Mouse (Mus musculus) c-Kit-negative CD71-positive TER-119-positive erythroid progenitor cells, embryonic 14.5 days (primary cell): ENCODE measurements at regions not wholly inside any gene's neighbourhood (a gene's known extent, or its start where the extent isn't known, plus 50 kb on each side); places are given as distances from the start of the nearest gene placed in this dataset.
"Not testable (repeated sequence)": the region's sequence is repeated elsewhere in the genome, so short reads cannot be mapped to it uniquely, and the experiment has no call there.

Source experiments
- DNase-seq: peaks from one replicate; pipeline ENCODE4 v3.0.0-alpha.2; 2013; ENCODE audit warnings: low read depth, low spot score

DNA sequence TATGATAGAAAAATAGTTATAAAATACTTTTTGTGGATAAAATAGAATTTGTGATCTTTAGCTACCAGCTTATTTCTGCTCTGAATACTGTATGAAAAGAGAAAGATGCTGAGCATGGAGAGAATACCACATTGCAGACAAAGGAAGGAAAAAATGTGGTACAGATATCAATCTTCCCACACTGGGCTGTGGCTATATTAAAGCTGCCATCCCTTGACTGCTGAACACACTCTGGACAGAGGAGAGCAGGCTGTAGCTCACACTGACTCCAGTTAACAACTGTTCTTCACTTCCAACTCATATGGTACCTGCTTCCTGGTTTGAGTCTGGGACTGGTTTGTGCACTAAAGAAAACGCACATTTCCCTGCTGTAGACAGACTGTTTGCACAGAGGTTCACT lies 76.7 kb upstream of the Try4 start:
- no peak for DNase-seq

DNA sequence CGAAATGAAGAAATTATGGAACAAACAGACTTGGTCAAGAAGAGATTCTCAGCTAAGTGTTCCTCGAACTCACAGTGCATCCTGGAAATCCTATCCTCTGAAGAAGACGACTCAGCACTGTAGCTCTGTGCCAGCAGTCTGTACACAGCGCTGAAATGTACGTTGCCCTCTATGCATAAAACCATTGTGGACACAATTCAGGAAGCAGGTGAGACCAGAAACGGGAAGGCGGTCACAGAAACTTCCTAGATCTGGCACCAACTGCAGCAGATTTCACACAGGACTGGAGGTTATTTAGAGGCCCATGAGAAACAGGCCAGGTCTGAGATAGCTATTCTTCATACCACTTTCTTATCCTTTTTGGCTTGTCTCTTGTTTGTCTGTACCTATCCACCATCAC lies 83.7 kb upstream of the Try4 start:
- no peak for DNase-seq

GRCm38 (mm10) chr6:41215857-41216256 lies 86.2 kb upstream of the Try4 start:
- no peak for DNase-seq

DNA sequence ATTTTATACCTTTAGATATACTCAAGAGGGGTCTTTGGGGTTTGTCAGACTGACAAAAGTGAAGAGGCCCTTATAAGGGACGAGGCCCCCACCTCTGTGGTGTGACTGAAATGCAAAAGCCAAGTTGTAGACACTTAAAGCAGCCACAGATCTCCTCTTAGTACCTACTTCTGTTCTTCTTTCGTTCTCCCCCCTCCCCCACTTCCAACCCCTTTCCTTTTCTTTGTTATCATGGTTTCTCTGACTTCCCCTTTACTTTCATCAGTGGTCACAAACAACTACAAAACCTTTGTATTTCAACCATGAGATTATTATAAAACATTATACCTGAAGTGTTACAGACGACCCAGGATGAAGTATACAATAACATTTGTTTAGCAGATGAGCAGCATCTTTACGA lies 96.2 kb upstream of the Try4 start:
- DNase-seq: no peak

DNA sequence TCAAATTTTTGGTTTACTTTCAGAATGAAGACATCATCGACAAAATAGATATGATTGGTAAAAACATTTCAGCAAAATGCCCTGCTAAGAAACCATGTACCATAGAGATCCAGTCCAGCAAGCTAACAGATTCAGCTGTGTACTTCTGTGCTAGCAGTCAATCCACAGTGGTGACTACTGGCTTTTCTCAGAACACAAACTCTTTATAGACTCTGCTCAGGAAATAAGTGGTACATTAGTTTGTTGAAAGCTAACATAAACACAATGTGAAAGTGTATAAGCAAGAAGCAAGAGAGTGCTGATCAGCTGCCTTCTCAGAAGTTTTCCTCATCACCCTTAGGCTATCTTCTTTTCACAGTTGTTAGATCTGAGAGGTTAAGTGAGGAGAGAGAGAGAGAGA lies 99.2 kb upstream of the Try4 start:
- no peak for DNase-seq

GRCm38 (mm10) chr6:41202302-41202701 lies 99.8 kb upstream of the Try4 start:
- no peak for DNase-seq

DNA sequence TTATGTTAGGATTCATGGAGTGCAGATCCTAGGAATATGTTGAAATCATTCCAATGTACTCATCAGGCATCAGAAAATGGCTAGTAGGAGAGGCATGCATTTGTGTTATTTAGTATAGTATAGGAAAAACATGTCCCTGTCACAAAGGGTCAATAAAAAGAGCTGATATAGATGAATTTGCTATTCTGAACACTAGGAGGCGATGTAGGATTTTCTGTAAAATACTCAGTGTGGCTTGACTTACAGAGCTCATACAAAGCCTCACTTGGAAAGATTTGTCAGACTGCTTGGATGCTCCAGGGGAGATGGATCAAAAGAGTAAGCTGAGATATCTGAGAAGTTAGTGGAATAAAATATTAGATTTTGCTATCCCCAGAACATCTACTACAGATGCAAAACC lies 107.6 kb upstream of the Try4 start:
- DNase-seq: no peak

DNA sequence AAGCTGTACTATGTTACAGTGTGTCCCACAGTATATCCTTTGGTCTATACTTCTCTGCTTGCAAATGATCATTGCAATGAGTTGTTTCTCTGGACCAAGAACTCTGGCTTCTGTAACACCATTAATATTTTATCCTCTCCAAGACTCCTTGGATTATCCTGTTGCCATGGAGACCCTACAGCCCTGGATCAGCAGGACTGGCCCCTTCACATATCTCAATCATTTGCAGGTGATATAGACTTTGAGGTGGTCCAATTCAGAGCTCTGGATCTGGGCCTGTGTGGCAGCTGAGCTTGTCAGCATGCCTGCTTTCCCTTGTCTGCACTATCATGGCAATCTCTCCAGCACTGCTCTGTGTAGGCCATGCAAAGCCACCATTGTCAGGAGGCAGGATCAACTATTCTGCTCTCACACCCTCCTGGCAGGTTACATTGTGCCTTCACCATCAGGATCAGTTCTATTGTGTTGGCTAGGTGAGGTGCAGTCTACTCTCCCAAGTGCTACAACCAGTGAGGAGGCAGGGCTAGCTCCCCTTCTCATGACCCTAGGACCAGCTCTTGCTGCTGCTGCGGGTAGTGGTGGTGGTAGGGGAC lies 110.2 kb upstream of the Try4 start:
- DNase-seq: no peak

DNA sequence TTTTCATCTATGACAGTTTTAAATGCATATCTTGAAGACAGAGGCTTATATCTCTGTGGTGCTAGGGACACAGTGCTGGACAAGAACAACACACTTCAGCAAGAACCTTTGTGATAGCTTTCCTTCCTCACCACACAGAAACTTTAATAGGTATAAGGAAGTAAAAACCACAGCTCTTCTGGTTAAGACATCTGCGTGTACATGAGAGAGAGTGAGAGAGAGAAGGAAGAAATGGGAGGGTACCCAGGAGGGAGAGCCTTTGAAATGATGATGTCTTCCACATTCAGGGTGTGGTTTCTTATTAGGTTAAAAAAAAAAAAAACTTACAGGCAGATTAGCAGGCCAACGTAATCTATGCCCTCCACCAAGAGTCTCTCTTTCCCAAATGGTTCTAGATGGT lies 113.2 kb upstream of the Try4 start:
- no peak for DNase-seq

DNA sequence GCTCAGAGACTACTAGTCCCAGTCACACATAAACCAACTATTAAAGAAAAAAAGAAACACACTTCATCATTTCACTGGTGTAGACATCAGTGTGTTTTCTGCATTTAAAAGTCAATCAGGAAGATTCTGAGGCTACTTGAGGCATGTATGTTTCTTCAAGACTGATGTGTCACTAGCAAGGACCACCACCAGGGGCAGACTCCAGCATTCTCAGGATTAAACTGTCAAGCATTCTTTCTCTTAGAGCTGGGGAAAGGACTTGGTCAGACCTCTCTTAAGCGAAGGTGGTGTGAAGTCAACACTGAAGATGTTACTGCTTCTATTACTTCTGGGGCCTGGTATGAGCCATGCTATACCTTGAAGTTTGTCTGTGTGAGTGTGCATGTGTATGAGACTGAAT lies 114.1 kb upstream of the Try4 start:
- DNase-seq: no peak

GRCm38 (mm10) chr6:41178896-41179295 lies 123.2 kb upstream of the Try4 start:
- DNase-seq: no peak

DNA sequence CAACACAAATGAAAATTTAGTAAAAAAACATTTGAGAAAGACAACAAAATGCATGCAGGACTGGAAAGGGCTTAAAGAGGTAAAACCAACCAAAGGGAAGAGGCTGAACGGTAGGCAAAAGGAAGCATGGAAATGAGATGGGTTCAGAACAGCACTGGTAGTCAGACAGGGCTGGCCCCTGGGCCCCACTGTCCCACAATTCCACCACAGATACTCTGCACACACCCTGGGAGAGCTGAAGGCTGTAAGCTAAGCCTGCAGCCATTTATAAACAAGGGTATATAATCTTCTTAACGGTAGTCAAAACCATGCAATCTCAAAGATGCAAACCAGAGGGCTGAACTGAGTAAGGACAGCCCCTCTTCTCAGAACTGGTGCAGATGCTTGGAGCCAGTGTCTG lies 124.0 kb upstream of the Try4 start:
- DNase-seq: no peak

GRCm38 (mm10) chr6:41177152-41177551 lies 124.9 kb upstream of the Try4 start:
- DNase-seq: peak; percentile 46

GRCm38 (mm10) chr6:41176034-41176433 lies 126.0 kb upstream of the Try4 start:
- no peak for DNase-seq

DNA sequence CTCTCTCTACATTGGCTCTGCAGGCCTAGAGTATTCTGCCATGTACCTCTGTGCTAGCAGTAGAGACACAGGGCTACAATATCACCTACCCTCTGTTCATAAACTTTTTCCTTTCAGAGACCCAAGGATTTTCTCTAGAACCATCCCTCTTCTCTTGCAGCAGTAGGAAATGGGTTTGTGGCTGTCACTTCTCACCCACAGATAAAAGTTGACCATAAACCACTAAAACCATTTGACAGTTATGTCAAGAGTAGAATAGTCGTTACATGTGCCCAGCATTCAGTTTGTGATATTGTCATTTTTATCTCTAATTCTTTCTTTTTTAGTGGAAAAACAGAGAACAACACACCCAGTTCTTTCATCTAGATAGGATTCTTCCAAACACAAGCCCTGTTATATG lies 128.2 kb upstream of the 2210010C04Rik start:
- DNase-seq: no peak

- DNase-seq: no peak
Observed at GRCm38 (mm10) chr6:41161693-41162092, 126.4 kb upstream of the 2210010C04Rik start.

GRCm38 (mm10) chr6:41152101-41152500 lies 116.8 kb upstream of the 2210010C04Rik start:
- no peak for DNase-seq

GRCm38 (mm10) chr6:41151542-41151941 lies 116.2 kb upstream of the 2210010C04Rik start:
- no peak for DNase-seq

DNA sequence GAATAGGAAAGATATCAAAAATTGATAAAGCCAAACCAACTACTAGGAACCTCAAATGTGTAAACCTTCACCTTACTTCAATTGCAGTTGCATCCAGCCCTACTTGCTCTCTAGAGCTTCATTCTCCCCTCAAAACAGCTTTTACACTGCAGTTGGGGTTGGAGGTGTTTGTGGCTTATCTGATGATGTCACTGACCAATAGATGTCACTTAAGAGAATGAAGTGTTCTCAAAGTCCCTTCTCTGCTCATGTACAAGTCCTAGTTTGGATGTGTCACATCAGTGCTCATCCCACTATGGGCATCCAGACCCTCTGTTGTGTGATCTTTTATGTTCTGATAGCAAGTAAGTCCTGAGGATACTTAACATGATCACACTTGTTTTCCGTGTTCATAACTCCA lies 105.6 kb upstream of the 2210010C04Rik start:
- DNase-seq: no peak

- not testable (repeated sequence) for DNase-seq
Observed at GRCm38 (mm10) chr6:41137401-41137777, 102.1 kb upstream of the 2210010C04Rik start.

DNA sequence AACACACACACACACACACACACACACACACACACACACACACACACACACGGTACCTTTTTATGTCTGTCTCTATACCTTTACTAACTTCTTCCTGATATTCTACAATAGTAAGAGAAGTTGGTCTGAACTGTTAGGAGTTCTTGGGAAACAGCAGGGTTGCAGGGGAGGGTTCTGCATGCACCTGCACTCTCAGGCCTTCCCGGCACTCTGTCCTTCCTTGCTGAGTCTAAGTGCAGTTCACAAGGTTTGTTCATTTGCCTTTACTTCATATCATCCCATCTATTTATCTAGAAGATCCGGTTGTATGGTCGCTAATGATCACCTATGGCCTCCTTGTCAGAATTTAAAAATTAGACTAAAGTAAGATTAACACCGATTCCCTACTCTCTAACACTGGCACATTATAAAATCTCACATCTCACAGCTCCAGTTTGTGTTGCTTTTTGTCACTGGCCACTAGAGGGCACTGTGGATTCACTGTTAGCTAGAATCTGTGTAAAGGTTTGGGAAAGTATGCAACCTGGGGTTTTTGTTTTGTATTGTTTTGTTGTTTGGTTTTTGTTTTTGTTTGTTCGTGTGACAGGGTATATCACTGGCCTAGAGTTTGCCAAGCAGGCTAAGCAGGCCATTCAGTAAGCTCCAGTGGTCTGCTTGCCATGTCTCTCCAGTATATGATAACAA lies 101.5 kb upstream of the 2210010C04Rik start:
- peak; percentile 51 for DNase-seq

DNA sequence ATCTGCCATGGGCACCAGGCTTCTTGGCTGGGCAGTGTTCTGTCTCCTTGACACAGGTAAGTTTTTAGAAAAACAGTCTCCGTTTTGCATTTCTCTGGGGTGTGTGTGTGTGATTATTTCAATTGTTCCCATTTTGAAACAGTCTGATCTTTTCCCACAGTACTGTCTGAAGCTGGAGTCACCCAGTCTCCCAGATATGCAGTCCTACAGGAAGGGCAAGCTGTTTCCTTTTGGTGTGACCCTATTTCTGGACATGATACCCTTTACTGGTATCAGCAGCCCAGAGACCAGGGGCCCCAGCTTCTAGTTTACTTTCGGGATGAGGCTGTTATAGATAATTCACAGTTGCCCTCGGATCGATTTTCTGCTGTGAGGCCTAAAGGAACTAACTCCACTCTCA lies 99.9 kb upstream of the 2210010C04Rik start:
- no peak for DNase-seq

DNA sequence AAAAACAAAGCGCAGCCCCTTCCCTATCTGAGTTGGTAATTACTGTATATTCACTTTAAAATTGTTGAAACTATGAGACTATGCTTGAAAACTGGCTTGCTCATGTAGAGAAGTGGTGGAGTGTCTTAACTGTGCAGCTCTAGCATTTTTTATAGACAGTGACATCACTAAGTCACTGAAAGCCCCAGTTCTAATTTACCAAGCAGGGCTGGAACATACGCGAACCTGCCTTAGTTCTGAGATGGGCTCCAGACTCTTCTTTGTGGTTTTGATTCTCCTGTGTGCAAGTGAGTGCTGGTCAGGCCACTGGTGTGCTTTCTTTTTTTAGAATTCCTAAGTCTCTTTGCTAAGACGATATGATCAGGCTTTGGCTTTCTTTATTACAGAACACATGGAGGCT lies 94.6 kb upstream of the 2210010C04Rik start:
- DNase-seq: no peak

- DNase-seq: no peak
Observed at GRCm38 (mm10) chr6:41127816-41128215, 92.5 kb upstream of the 2210010C04Rik start.
